Mouse (Mus musculus): ENCODE measurements around the gene Kctd15.

DNA sequence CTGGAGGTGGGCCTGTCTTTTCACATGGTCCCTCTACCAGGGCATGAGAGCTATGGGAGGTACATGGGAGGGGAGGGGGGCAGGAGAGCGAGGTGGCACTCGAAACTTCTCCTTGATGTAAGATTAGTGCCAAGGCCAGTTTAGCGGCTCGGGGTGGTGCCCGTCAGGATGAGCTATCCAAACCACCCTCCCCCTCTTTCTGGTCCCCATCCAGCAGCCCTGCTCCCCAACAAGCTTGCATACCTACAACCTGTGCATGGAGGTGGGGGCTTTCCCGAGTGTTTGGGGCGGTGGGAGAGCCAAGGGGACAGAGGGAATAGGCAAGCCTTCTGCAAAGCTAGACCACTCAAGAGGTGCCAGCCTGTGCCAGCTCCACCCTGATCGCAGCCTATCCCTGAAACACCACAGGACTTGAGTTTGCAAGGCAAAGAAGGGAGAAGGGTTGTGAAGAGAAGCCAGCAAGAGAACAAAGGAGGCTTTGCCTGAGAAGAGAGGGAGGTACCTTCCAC lies 26.8 kb downstream of the Kctd15 start:
- no peak for TF ChIP-seq POLR2A (IDR thresholded peaks at IDR 0.05; ENCODE audit: insufficient read length, low read depth)
- no peak for TF ChIP-seq MYOG (IDR thresholded peaks at IDR 0.05; ENCODE audit: control insufficient read depth in 1 of 3, insufficient read depth in 1 of 3, insufficient read length in 2 of 3, low read depth in 2 of 3)
- TF ChIP-seq E2F4 (IDR thresholded peaks at IDR 0.05; ENCODE audit: insufficient read depth): no peak
- TF ChIP-seq SRF (IDR thresholded peaks at IDR 0.05; ENCODE audit: control insufficient read depth, insufficient read length, low read depth): no peak
- no peak for TF ChIP-seq CEBPB (IDR thresholded peaks at IDR 0.05; ENCODE audit: insufficient read depth, poor library complexity, severe bottlenecking)
- TF ChIP-seq POLR2AphosphoS2 (IDR thresholded peaks at IDR 0.05; ENCODE audit: insufficient read length, low read depth): no peak
- no peak for TF ChIP-seq TCF3 (IDR thresholded peaks at IDR 0.05; ENCODE audit: insufficient read length, low read depth)
- no peak for TF ChIP-seq MAX (IDR thresholded peaks at IDR 0.05; ENCODE audit: low read depth)
- no peak for TF ChIP-seq TCF12 (IDR thresholded peaks at IDR 0.05; ENCODE audit: insufficient read depth, poor library complexity, severe bottlenecking)
- no peak for TF ChIP-seq USF1 (IDR thresholded peaks at IDR 0.05; ENCODE audit: low read depth)
- TF ChIP-seq MYOD1 (IDR thresholded peaks at IDR 0.05; ENCODE audit: control insufficient read depth in 1 of 3, insufficient read length in 2 of 3, low read depth in 2 of 3): no peak
- TF ChIP-seq REST (IDR thresholded peaks at IDR 0.05; ENCODE audit: insufficient read depth, insufficient read length): no peak

Data from myocyte (in vitro differentiated cells).